Mouse (Mus musculus): ENCODE results near the gene Traf1. TPM values are rescaled to one million over a fixed set of nuclear protein-coding genes. Genes with fewer than 3 reads are reported as not detected.

The Traf1 gene
- polyA plus RNA-seq, 1 experiment, result 1.8 TPM

GRCm38 (mm10) chr2:34973087-34973486, 11.5 kb upstream of the Traf1 start:
- TF ChIP-seq MAX (IDR thresholded peaks at IDR 0.05), result no peak
- TF ChIP-seq USF1 (IDR thresholded peaks at IDR 0.05; ENCODE audit: low read depth), result no peak
- TF ChIP-seq CEBPB (IDR thresholded peaks at IDR 0.05; ENCODE audit: low read depth), result no peak
- TF ChIP-seq MYOD1 (IDR thresholded peaks at IDR 0.05; ENCODE audit: control insufficient read depth, insufficient read length, low read depth), result no peak
- TF ChIP-seq FOSL1 (IDR thresholded peaks at IDR 0.05; ENCODE audit: insufficient read depth, low read length, poor library complexity, severe bottlenecking), result no peak
- TF ChIP-seq MYOG (IDR thresholded peaks at IDR 0.05; ENCODE audit: control insufficient read depth, extremely low read depth, insufficient read length), result no peak
- no peak for TF ChIP-seq CTCF (IDR thresholded peaks at IDR 0.05; ENCODE audit: control insufficient read depth, insufficient read depth, insufficient read length)
- Histone ChIP-seq H3K79me2 (ENCODE audit: control insufficient read depth, insufficient read depth) (no peaks in the 10 kb centered on the region), H3K27me3 (ENCODE audit: control insufficient read depth, insufficient read depth, insufficient read length) (peaks cover 15% of the 10 kb centered on the region), H3K79me3 (ENCODE audit: low read depth) (no peaks in the 10 kb centered on the region), H3ac (ENCODE audit: control insufficient read depth, insufficient read length, low read depth) (no peak overlapping the region), H3K4me3 (ENCODE audit: insufficient read depth, poor library complexity, severe bottlenecking) (no peak overlapping the region), H3K36me3 (ENCODE audit: control insufficient read depth, insufficient read depth) (no peaks in the 10 kb centered on the region)

GRCm38 (mm10) chr2:34971080-34971888, 9.7 kb upstream of the Traf1 start:
- Histone ChIP-seq H3K36me3 (ENCODE audit: control insufficient read depth, insufficient read depth) (no peaks in the 10 kb centered on the region), H3ac (ENCODE audit: control insufficient read depth, insufficient read length, low read depth) (no peak overlapping the region), H3K4me3 (ENCODE audit: insufficient read depth, poor library complexity, severe bottlenecking) (no peak overlapping the region), H3K79me2 (ENCODE audit: control insufficient read depth, insufficient read depth) (no peaks in the 10 kb centered on the region), H3K79me3 (ENCODE audit: low read depth) (no peaks in the 10 kb centered on the region), H3K27me3 (ENCODE audit: control insufficient read depth, insufficient read depth, insufficient read length) (peaks cover 15% of the 10 kb centered on the region)
- TF ChIP-seq MYOD1 (IDR thresholded peaks at IDR 0.05; ENCODE audit: control insufficient read depth, insufficient read length, low read depth) (no peak), USF1 (IDR thresholded peaks at IDR 0.05; ENCODE audit: low read depth) (no peak), CTCF (IDR thresholded peaks at IDR 0.05; ENCODE audit: control insufficient read depth, insufficient read depth, insufficient read length) (no peak)

DNA sequence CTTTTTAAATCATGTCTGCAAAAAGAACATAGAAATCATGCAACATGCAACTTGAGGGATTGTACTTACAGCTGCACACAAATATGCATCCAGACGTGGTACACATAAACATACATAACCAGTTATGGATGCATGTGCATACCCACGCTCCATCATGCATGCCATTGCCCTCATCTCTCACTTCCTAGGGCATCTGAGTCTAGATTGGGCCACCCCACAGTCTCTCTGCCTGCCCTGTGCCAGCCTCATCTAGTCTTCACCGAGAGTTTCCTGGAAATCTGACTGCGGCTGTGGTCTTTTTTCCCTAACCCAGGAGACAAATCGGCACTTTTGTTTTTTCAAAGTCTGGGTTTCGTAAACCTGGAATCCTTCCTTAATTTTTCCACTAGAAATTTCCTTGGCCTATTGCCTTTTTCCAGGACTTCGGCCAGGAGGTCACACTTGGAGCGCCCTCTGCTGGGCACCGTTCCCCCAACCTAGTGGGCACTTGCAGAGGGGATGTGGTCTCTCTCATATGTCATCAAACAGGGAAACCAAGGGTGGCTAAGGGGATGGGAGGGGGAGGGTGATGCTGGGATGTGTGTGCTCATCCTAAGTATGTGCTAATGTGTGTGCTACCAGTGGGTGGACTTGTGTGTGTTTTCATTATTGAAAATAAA, 8.6 kb upstream of the Traf1 start:
- Histone ChIP-seq H3K79me3 (ENCODE audit: low read depth) (no peaks in the 10 kb centered on the region), H3K4me3 (ENCODE audit: insufficient read depth, poor library complexity, severe bottlenecking) (no peak overlapping the region), H3K27me3 (ENCODE audit: control insufficient read depth, insufficient read depth, insufficient read length) (peaks cover 15% of the 10 kb centered on the region), H3K36me3 (ENCODE audit: control insufficient read depth, insufficient read depth) (no peaks in the 10 kb centered on the region), H3K79me2 (ENCODE audit: control insufficient read depth, insufficient read depth) (no peaks in the 10 kb centered on the region), H3ac (ENCODE audit: control insufficient read depth, insufficient read length, low read depth) (no peak overlapping the region)
- TF ChIP-seq CTCF (IDR thresholded peaks at IDR 0.05; ENCODE audit: control insufficient read depth, insufficient read depth, insufficient read length), result peak; percentile 80
- TF ChIP-seq MYOD1 (IDR thresholded peaks at IDR 0.05; ENCODE audit: control insufficient read depth, insufficient read length, low read depth), result no peak
- TF ChIP-seq CEBPB (IDR thresholded peaks at IDR 0.05; ENCODE audit: low read depth), result no peak

DNA sequence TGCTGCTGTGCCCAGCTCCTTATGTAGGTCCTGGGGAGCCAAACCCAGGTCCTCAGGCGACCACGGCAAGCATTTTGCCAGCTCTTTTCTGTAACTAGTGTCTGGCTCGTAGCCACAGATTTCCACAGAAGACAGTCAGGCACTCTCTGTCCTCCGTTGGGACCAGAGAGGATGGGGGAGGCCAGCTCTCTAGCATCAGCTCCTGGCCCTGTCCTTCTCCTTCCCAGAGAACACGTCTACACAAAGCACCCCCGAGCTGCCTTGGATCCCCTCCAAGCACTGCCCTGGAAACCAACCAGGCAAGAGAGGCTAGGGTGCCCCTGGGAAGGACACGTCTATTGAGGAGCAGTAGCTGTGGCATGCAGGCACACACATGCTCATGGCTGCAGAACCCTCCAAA, 7.6 kb upstream of the Traf1 start:
- TF ChIP-seq MYOD1 (IDR thresholded peaks at IDR 0.05; ENCODE audit: control insufficient read depth, insufficient read length, low read depth), result no peak
- TF ChIP-seq FOSL1 (IDR thresholded peaks at IDR 0.05; ENCODE audit: insufficient read depth, low read length, poor library complexity, severe bottlenecking), result no peak
- no peak for TF ChIP-seq CEBPB (IDR thresholded peaks at IDR 0.05; ENCODE audit: low read depth)
- TF ChIP-seq USF1 (IDR thresholded peaks at IDR 0.05; ENCODE audit: low read depth), result no peak
- TF ChIP-seq MYOG (IDR thresholded peaks at IDR 0.05; ENCODE audit: control insufficient read depth, extremely low read depth, insufficient read length), result no peak
- no peak for TF ChIP-seq MAX (IDR thresholded peaks at IDR 0.05)
- TF ChIP-seq CTCF (IDR thresholded peaks at IDR 0.05; ENCODE audit: control insufficient read depth, insufficient read depth, insufficient read length), result no peak
- no peaks in the 10 kb centered on the region for H3K79me2 ChIP-seq (ENCODE audit: control insufficient read depth, insufficient read depth)
- H3K27me3 ChIP-seq (ENCODE audit: control insufficient read depth, insufficient read depth, insufficient read length), result peaks cover 15% of the 10 kb centered on the region

GRCm38 (mm10) chr2:34966243-34966934, 4.8 kb upstream of the Traf1 start:
- no peak for TF ChIP-seq USF1 (IDR thresholded peaks at IDR 0.05; ENCODE audit: low read depth)
- no peak for TF ChIP-seq MYOG (IDR thresholded peaks at IDR 0.05; ENCODE audit: control insufficient read depth, extremely low read depth, insufficient read length)
- TF ChIP-seq CTCF (IDR thresholded peaks at IDR 0.05; ENCODE audit: control insufficient read depth, insufficient read depth, insufficient read length), result no peak
- no peak for TF ChIP-seq MYOD1 (IDR thresholded peaks at IDR 0.05; ENCODE audit: control insufficient read depth, insufficient read length, low read depth)
- no peak for TF ChIP-seq CEBPB (IDR thresholded peaks at IDR 0.05; ENCODE audit: low read depth)
- no peak for TF ChIP-seq FOSL1 (IDR thresholded peaks at IDR 0.05; ENCODE audit: insufficient read depth, low read length, poor library complexity, severe bottlenecking)
- TF ChIP-seq MAX (IDR thresholded peaks at IDR 0.05), result no peak
- no peaks in the 10 kb centered on the region for H3K36me3 ChIP-seq (ENCODE audit: control insufficient read depth, insufficient read depth)
- no peaks in the 10 kb centered on the region for H3K79me3 ChIP-seq (ENCODE audit: low read depth)
- H3K79me2 ChIP-seq (ENCODE audit: control insufficient read depth, insufficient read depth), result no peaks in the 10 kb centered on the region
- H3K27me3 ChIP-seq (ENCODE audit: control insufficient read depth, insufficient read depth, insufficient read length), result no peaks in the 10 kb centered on the region
- no peak overlapping the region for H3K4me3 ChIP-seq (ENCODE audit: insufficient read depth, poor library complexity, severe bottlenecking)
- H3ac ChIP-seq (ENCODE audit: control insufficient read depth, insufficient read length, low read depth), result no peak overlapping the region

More for the DNA sequence above, 7.6 kb upstream of the Traf1 start:
- H3K4me3 ChIP-seq (ENCODE audit: insufficient read depth, poor library complexity, severe bottlenecking), result no peak overlapping the region
- no peak overlapping the region for H3ac ChIP-seq (ENCODE audit: control insufficient read depth, insufficient read length, low read depth)
- no peaks in the 10 kb centered on the region for H3K79me3 ChIP-seq (ENCODE audit: low read depth)
- H3K36me3 ChIP-seq (ENCODE audit: control insufficient read depth, insufficient read depth), result no peaks in the 10 kb centered on the region

Data from C2C12 (cell line).